Mouse (Mus musculus): Measurements from ENCODE around the gene Cnga3. TPM values are rescaled to one million over a fixed set of nuclear protein-coding genes. Genes with fewer than 3 reads are reported as not detected.
A peak's percentile ranks its signal among the peaks of the same experiment; 100 is the strongest.

The Cnga3 gene
- total and polyA plus RNA-seq, 3 experiments = 0.08 to 0.36 (median 0.30) TPM

DNA sequence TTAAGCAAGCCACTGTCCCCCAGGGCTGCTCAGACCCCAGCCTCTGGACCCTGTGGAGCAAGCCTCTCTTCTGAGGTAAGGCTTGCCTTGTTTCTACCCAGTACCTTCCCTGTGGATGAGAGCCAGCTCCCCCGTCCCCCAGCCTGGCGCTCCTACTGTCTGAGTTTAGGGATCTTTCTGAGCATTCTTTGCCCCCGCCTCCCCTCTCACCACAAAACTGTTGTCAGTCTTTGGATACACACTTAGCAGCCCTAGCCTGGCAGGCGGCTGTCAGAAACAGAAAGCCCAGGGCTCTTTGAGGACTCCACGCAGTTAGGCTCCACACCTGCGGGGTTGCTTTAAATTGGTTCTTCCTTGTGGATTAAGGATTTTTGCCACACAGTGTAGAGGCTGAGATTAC, 27.2 kb upstream of the Cnga3 start:
- Histone ChIP-seq H3K4me1 (ENCODE audit: control insufficient read depth in 1 of 2, insufficient read depth in 2 of 2) (peaks cover 0 to 3% of the 10 kb centered on the region in 2 experiments; a peak in 1 of 4 replicates), H3K79me2 (replicated peaks; ENCODE audit: control insufficient read depth, extremely low read depth, insufficient read depth, poor library complexity, severe bottlenecking) (no peaks in the 10 kb centered on the region), H3K9ac (ENCODE audit: insufficient read depth, low read depth) (no peak overlapping the region), H3K4me3 (replicated peaks in 1 of 3; ENCODE audit: low read depth in 2 of 3, low read length in 2 of 3, poor library complexity in 1 of 3) (no peak overlapping the region), H3K9me3 (replicated peaks; ENCODE audit: low read length) (no peaks in the 10 kb centered on the region), H3K36me3 (replicated peaks in 1 of 2; ENCODE audit: control insufficient read depth in 1 of 2, insufficient read depth in 1 of 2, low read length in 1 of 2) (no peaks in the 10 kb centered on the region), H3K27ac (ENCODE audit: insufficient read depth, low read depth) (no peak overlapping the region), H3K4me2 (ENCODE audit: insufficient read depth, low read depth, poor library complexity, severe bottlenecking) (no peak overlapping the region), H3K27me3 (replicated peaks) (peaks cover 3% of the 10 kb centered on the region)
- in situ Hi-C loops (cut with MboI; ENCODE audit: low pct_ligation_motif_present, low pct_unique_long_range_greater_than_20kb, low sequenced_read_pairs) = no loop called here
- TF ChIP-seq ZC3H11A (IDR thresholded peaks at IDR 0.05; ENCODE audit: low read depth, low read length) = no peak
- TF ChIP-seq SMC3 (IDR thresholded peaks at IDR 0.05; ENCODE audit: low read depth, low read length) = no peak
- TF ChIP-seq ETS1 (conservative IDR thresholded peaks at IDR 0.05; ENCODE audit: low read depth, low read length) = no peak
- TF ChIP-seq JUND (conservative IDR thresholded peaks at IDR 0.05; ENCODE audit: low read depth, low read length) = no peak
- no peak for TF ChIP-seq CTCF (conservative IDR thresholded peaks at IDR 0.05 in 1 of 2, IDR thresholded peaks at IDR 0.05 in 1 of 2; ENCODE audit: low read depth in 2 of 2, low read length in 2 of 2)
- no peak for TF ChIP-seq BHLHE40 (IDR thresholded peaks at IDR 0.05; ENCODE audit: low read depth, low read length)
- no peak for TF ChIP-seq IRF4 (IDR thresholded peaks at IDR 0.05; ENCODE audit: low read depth, low read length)
- no peak for TF ChIP-seq GABPA (IDR thresholded peaks at IDR 0.05; ENCODE audit: insufficient replicate concordance, low read depth, low read length)
- TF ChIP-seq POLR2AphosphoS2 (IDR thresholded peaks at IDR 0.05; ENCODE audit: low read depth, low read length) = no peak
- no peak for TF ChIP-seq USF2 (conservative IDR thresholded peaks at IDR 0.05; ENCODE audit: low read depth, low read length)
- TF ChIP-seq E2F4 (IDR thresholded peaks at IDR 0.05; ENCODE audit: insufficient replicate concordance, low read depth, low read length) = no peak
- dilution Hi-C loops (cut with MboI; ENCODE audit: extremely low pct_ligation_motif_present, extremely low pct_unique_long_range_greater_than_20kb, low sequenced_read_pairs) = no loop called here
- DNase-seq (ENCODE audit: extremely low read depth) = no peak

GRCm38 (mm10) chr1:37194607-37195006, 19.6 kb upstream of the Cnga3 start:
- no peaks in the 10 kb centered on the region for H3K9me3 ChIP-seq (replicated peaks; ENCODE audit: low read length)
- in situ Hi-C loops (cut with MboI; ENCODE audit: low pct_ligation_motif_present, low pct_unique_long_range_greater_than_20kb, low sequenced_read_pairs) (no loop called here), dilution Hi-C loops (cut with MboI; ENCODE audit: extremely low pct_ligation_motif_present, extremely low pct_unique_long_range_greater_than_20kb, low sequenced_read_pairs) (no loop called here)
- no peak for DNase-seq (ENCODE audit: extremely low read depth)
- H3K9ac ChIP-seq (ENCODE audit: insufficient read depth, low read depth) = no peak overlapping the region
- no peaks in the 10 kb centered on the region for H3K4me1 ChIP-seq (ENCODE audit: control insufficient read depth in 1 of 2, insufficient read depth in 2 of 2)
- H3K36me3 ChIP-seq (replicated peaks in 1 of 2; ENCODE audit: control insufficient read depth in 1 of 2, insufficient read depth in 1 of 2, low read length in 1 of 2) = no peaks in the 10 kb centered on the region
- H3K27ac ChIP-seq (ENCODE audit: insufficient read depth, low read depth) = no peak overlapping the region
- no peak overlapping the region for H3K4me3 ChIP-seq (replicated peaks in 1 of 3; ENCODE audit: low read depth in 2 of 3, low read length in 2 of 3, poor library complexity in 1 of 3)
- H3K79me2 ChIP-seq (replicated peaks; ENCODE audit: control insufficient read depth, extremely low read depth, insufficient read depth, poor library complexity, severe bottlenecking) = no peaks in the 10 kb centered on the region
- no peak overlapping the region for H3K4me2 ChIP-seq (ENCODE audit: insufficient read depth, low read depth, poor library complexity, severe bottlenecking)
- TF ChIP-seq ZNF384 (IDR thresholded peaks at IDR 0.05; ENCODE audit: low read depth, low read length) = no peak
- TF ChIP-seq CTCF (conservative IDR thresholded peaks at IDR 0.05 in 1 of 2, IDR thresholded peaks at IDR 0.05 in 1 of 2; ENCODE audit: low read depth in 2 of 2, low read length in 2 of 2) = peak in 1 of 2 experiments; percentile 44; a peak in 2 of 4 replicates
- TF ChIP-seq SMC3 (IDR thresholded peaks at IDR 0.05; ENCODE audit: low read depth, low read length) = peak; percentile 27
- H3K27me3 ChIP-seq (replicated peaks) = no peaks in the 10 kb centered on the region

- H3K9ac ChIP-seq (ENCODE audit: insufficient read depth, low read depth) = no peak overlapping the region
- no peaks in the 10 kb centered on the region for H3K36me3 ChIP-seq (replicated peaks in 1 of 2; ENCODE audit: control insufficient read depth in 1 of 2, insufficient read depth in 1 of 2, low read length in 1 of 2)
- H3K4me1 ChIP-seq (ENCODE audit: control insufficient read depth in 1 of 2, insufficient read depth in 2 of 2) = no peaks in the 10 kb centered on the region
- no peaks in the 10 kb centered on the region for H3K9me3 ChIP-seq (replicated peaks; ENCODE audit: low read length)
- dilution Hi-C loops (cut with MboI; ENCODE audit: extremely low pct_ligation_motif_present, extremely low pct_unique_long_range_greater_than_20kb, low sequenced_read_pairs) = no loop called here
- no peaks in the 10 kb centered on the region for H3K27me3 ChIP-seq (replicated peaks)
- no peak overlapping the region for H3K4me3 ChIP-seq (replicated peaks in 1 of 3; ENCODE audit: low read depth in 2 of 3, low read length in 2 of 3, poor library complexity in 1 of 3)
- no peak for DNase-seq (ENCODE audit: extremely low read depth)
- in situ Hi-C loops (cut with MboI; ENCODE audit: low pct_ligation_motif_present, low pct_unique_long_range_greater_than_20kb, low sequenced_read_pairs) = no loop called here
- H3K4me2 ChIP-seq (ENCODE audit: insufficient read depth, low read depth, poor library complexity, severe bottlenecking) = no peak overlapping the region
- no peak overlapping the region for H3K27ac ChIP-seq (ENCODE audit: insufficient read depth, low read depth)
- no peaks in the 10 kb centered on the region for H3K79me2 ChIP-seq (replicated peaks; ENCODE audit: control insufficient read depth, extremely low read depth, insufficient read depth, poor library complexity, severe bottlenecking)
- TF ChIP-seq CHD1 (IDR thresholded peaks at IDR 0.05; ENCODE audit: low read depth, low read length) (no peak), ELF1 (IDR thresholded peaks at IDR 0.05; ENCODE audit: low read depth, low read length) (no peak), SMC3 (IDR thresholded peaks at IDR 0.05; ENCODE audit: low read depth, low read length) (no peak), ZNF384 (IDR thresholded peaks at IDR 0.05; ENCODE audit: low read depth, low read length) (no peak), PAX5 (IDR thresholded peaks at IDR 0.05; ENCODE audit: low read length) (no peak), E2F4 (IDR thresholded peaks at IDR 0.05; ENCODE audit: insufficient replicate concordance, low read depth, low read length) (no peak), RAD21 (IDR thresholded peaks at IDR 0.05; ENCODE audit: low read depth, low read length) (no peak)
These were observed 12.8 kb upstream of the Cnga3 start for GRCm38 (mm10) chr1:37201406-37201805.
